Mouse (Mus musculus) ES-E14 (cell line): ENCODE data around the gene Naxe. TPM values are rescaled to one million over a fixed set of nuclear protein-coding genes. Genes with fewer than 3 reads are reported as not detected.

Source experiments
- DNase-seq: peaks from one replicate; pipeline ENCODE4 v3.0.0-alpha.2; 2013; ENCODE audit warnings: low read depth, low spot score
- H3K27ac ChIP-seq: 2 replicates; pipeline ENCODE4 v1.5.1; 2012; ENCODE audit warnings: low read depth, mild to moderate bottlenecking, low read length, moderate library complexity, mixed read lengths; ENCODE audit not compliant: poor library complexity, insufficient read depth, severe bottlenecking
- H3K36me3 ChIP-seq: 2 replicates; pipeline ENCODE4 v1.6.1; 2012; ENCODE audit warnings: mild to moderate bottlenecking, low read length, moderate library complexity, mixed read lengths; ENCODE audit not compliant: control insufficient read depth, poor library complexity, insufficient read depth, severe bottlenecking
- H3K4me1 ChIP-seq, 2 experiments: fragments of 150-350 bp in 1 of 2; sonication (generic) in 1 of 2; 2 replicates each; pipeline ENCODE4 v1.6.1; 2012; ENCODE audit warnings: low read length in 2 of 2, mild to moderate bottlenecking in 1 of 2, mixed read lengths in 1 of 2; ENCODE audit not compliant: control insufficient read depth in 2 of 2, insufficient read depth in 2 of 2, poor library complexity in 1 of 2
- H3K4me3 ChIP-seq, 2 experiments: fragments of 150-350 bp in 1 of 2; sonication (generic) in 1 of 2; 2 replicates each; pipeline ENCODE4 v1.5.1; 2012; ENCODE audit warnings: low read length in 2 of 2, low read depth in 1 of 2, mild to moderate bottlenecking in 1 of 2, mixed read lengths in 1 of 2; ENCODE audit not compliant: insufficient read depth in 1 of 2, poor library complexity in 1 of 2, severe bottlenecking in 1 of 2
- H3K9ac ChIP-seq: 2 replicates; pipeline ENCODE4 v1.6.1; 2012; ENCODE audit warnings: low read depth, mild to moderate bottlenecking, low read length, mixed read lengths; ENCODE audit not compliant: poor library complexity, insufficient read depth, severe bottlenecking
- H3K9me3 ChIP-seq: fragments of 150-350 bp; sonication (generic); 2 replicates; pipeline ENCODE4 v1.6.1; 2012; ENCODE audit warnings: low read depth, mild to moderate bottlenecking, low read length; ENCODE audit not compliant: control insufficient read depth, insufficient read depth
- CHD2 ChIP-seq: IDR thresholded peaks from 2 replicates; pipeline ENCODE4 v1.6.1; 2014; ENCODE audit warnings: mild to moderate bottlenecking, low read depth, low read length, inconsistent platforms
- HCFC1 ChIP-seq: IDR thresholded peaks from 2 replicates; pipeline ENCODE4 v1.6.1; 2012; ENCODE audit warnings: low read length, inconsistent platforms, borderline replicate concordance; ENCODE audit not compliant: insufficient read depth
- MAFK ChIP-seq: IDR thresholded peaks from 2 replicates; pipeline ENCODE4 v1.6.1; 2014; ENCODE audit warnings: mild to moderate bottlenecking, low read depth, low read length, inconsistent platforms; ENCODE audit not compliant: insufficient read depth
- ZC3H11A ChIP-seq: IDR thresholded peaks from 2 replicates; pipeline ENCODE4 v1.6.1; 2012; ENCODE audit warnings: low read depth, mild to moderate bottlenecking, inconsistent platforms, low read length, borderline replicate concordance
- ZNF384 ChIP-seq: IDR thresholded peaks from 2 replicates; pipeline ENCODE4 v1.6.1; 2012; ENCODE audit warnings: low read depth, low read length, inconsistent platforms
- in situ Hi-C, 2 experiments: fragments of 600-800 bp; cut with MboI; formaldehyde crosslinking; loops; one replicate each; pipeline ENCODE4 v1.15.1; 2025; ENCODE audit warnings: low sequenced_read_pairs in 2 of 2, inconsistent platforms in 1 of 2; ENCODE audit not compliant: unreplicated experiment in 2 of 2
- total RNA-seq: library from RNA; depleted of rRNA; stranded (reverse); fragments of 300-350 nt; gene quantifications from 2 replicates; pipeline ENCODE4 v1.2.3, GENCODE M21; 2012

Gene Naxe
- total RNA-seq, 1 experiment = 117 TPM

GRCm38 (mm10) chr3:88100251-88100650 lies 42.0 kb upstream of the Naxe start:
- H3K27ac ChIP-seq = no peak overlapping the region
- in situ Hi-C loops = no loop called here
- H3K9ac ChIP-seq = no peak overlapping the region
- TF ChIP-seq ZC3H11A (no peak), ZNF384 (no peak), CHD2 (no peak), HCFC1 (no peak), MAFK (no peak)
- H3K36me3 ChIP-seq = peaks cover 63% of the 10 kb centered on the region
- no peak overlapping the region for H3K4me3 ChIP-seq
- no peaks in the 10 kb centered on the region for H3K4me1 ChIP-seq
- DNase-seq = no peak
- no peaks in the 10 kb centered on the region for H3K9me3 ChIP-seq

GRCm38 (mm10) chr3:88097666-88098065 lies 39.4 kb upstream of the Naxe start:
- DNase-seq = no peak
- H3K9me3 ChIP-seq = no peaks in the 10 kb centered on the region
- in situ Hi-C loops = no loop called here
- peaks cover 66% of the 10 kb centered on the region for H3K36me3 ChIP-seq
- H3K4me3 ChIP-seq = no peak overlapping the region
- no peak overlapping the region for H3K9ac ChIP-seq
- H3K27ac ChIP-seq = no peak overlapping the region
- no peak for TF ChIP-seq ZC3H11A
- TF ChIP-seq HCFC1 = no peak
- no peaks in the 10 kb centered on the region for H3K4me1 ChIP-seq

GRCm38 (mm10) chr3:88094126-88094525 lies 35.8 kb upstream of the Naxe start:
- no peak for DNase-seq
- Histone ChIP-seq H3K36me3 (peaks cover 70% of the 10 kb centered on the region), H3K27ac (no peak overlapping the region), H3K4me3 (no peak overlapping the region), H3K9me3 (no peaks in the 10 kb centered on the region), H3K9ac (no peak overlapping the region), H3K4me1 (no peaks in the 10 kb centered on the region)
- no peak for TF ChIP-seq CHD2
- no peak for TF ChIP-seq HCFC1
- no peak for TF ChIP-seq MAFK
- TF ChIP-seq ZC3H11A = no peak
- TF ChIP-seq ZNF384 = no peak
- in situ Hi-C loops = no loop called here

- DNase-seq = no peak
- in situ Hi-C loops = no loop called here
- H3K27ac ChIP-seq = no peak overlapping the region
- H3K4me3 ChIP-seq = no peak overlapping the region
- H3K36me3 ChIP-seq = peaks cover 66% of the 10 kb centered on the region
- no peaks in the 10 kb centered on the region for H3K4me1 ChIP-seq
- H3K9me3 ChIP-seq = no peaks in the 10 kb centered on the region
- TF ChIP-seq ZNF384 = no peak
- no peak for TF ChIP-seq MAFK
- no peak for TF ChIP-seq ZC3H11A
- TF ChIP-seq HCFC1 = no peak
- no peak for TF ChIP-seq CHD2
- H3K9ac ChIP-seq = no peak overlapping the region
Observed at GRCm38 (mm10) chr3:88090616-88091015, 32.3 kb upstream of the Naxe start.

GRCm38 (mm10) chr3:88090106-88090505 lies 31.8 kb upstream of the Naxe start:
- in situ Hi-C loops = no loop called here
- no peak overlapping the region for H3K9ac ChIP-seq
- H3K9me3 ChIP-seq = no peaks in the 10 kb centered on the region
- no peaks in the 10 kb centered on the region for H3K4me1 ChIP-seq
- H3K27ac ChIP-seq = no peak overlapping the region
- H3K36me3 ChIP-seq = peaks cover 64% of the 10 kb centered on the region
- no peak for TF ChIP-seq HCFC1
- no peak for DNase-seq
- H3K4me3 ChIP-seq = no peak overlapping the region
